Mouse (Mus musculus) lung, embryonic 15.5 days (tissue): ENCODE results near the gene Galns. TPM values are rescaled to one million over a fixed set of nuclear protein-coding genes. Genes with fewer than 3 reads are reported as not detected.
"Not testable (repeated sequence)": the region's sequence is repeated elsewhere in the genome, so short reads cannot be mapped to it uniquely, and the experiment has no call there.

Source experiments
- ATAC-seq: fragments of 200-750 bp; cut with Nextera tagmentation; 2 replicates; pipeline ENCODE4 v1.8.0; 2017; ENCODE audit warnings: moderate number of reproducible peaks, borderline replicate concordance; ENCODE audit not compliant: low FRiP score, low TSS enrichment; ENCODE audit errors: extremely low read depth
- H3K27ac ChIP-seq: fragments of 300-500 bp; sonication (generic); 2 replicates; pipeline ENCODE4 v1.5.1; 2015; ENCODE audit warnings: moderate library complexity, mild to moderate bottlenecking, inconsistent platforms
- H3K27me3 ChIP-seq: fragments of 300-500 bp; sonication (generic); 2 replicates; pipeline ENCODE4 v1.6.1; 2015; ENCODE audit warnings: inconsistent platforms
- H3K36me3 ChIP-seq: fragments of 300-500 bp; sonication (generic); 2 replicates; pipeline ENCODE4 v1.6.1; 2015; ENCODE audit warnings: inconsistent platforms
- H3K4me1 ChIP-seq: fragments of 300-500 bp; sonication (generic); 2 replicates; pipeline ENCODE4 v1.6.1; 2015; ENCODE audit warnings: inconsistent platforms
- H3K4me2 ChIP-seq: fragments of 300-500 bp; sonication (generic); 2 replicates; pipeline ENCODE4 v1.6.1; 2015; ENCODE audit warnings: inconsistent platforms, mild to moderate bottlenecking, moderate library complexity
- H3K4me3 ChIP-seq: fragments of 300-500 bp; sonication (generic); 2 replicates; pipeline ENCODE4 v1.5.1; 2015; ENCODE audit warnings: mild to moderate bottlenecking, inconsistent platforms
- H3K9ac ChIP-seq: fragments of 300-500 bp; sonication (generic); 2 replicates; pipeline ENCODE4 v1.6.1; 2015; ENCODE audit warnings: inconsistent platforms
- H3K9me3 ChIP-seq: fragments of 300-500 bp; sonication (generic); 2 replicates; pipeline ENCODE4 v1.6.1; 2016; ENCODE audit warnings: inconsistent platforms
- WGBS: fragments of 180-500 bp; shearing (Covaris S2); methylation state at CpG from one replicate; pipeline ENCODE4 v1.1.7; 2015; 5-methylcytosine and 5-hydroxymethylcytosine counted together
- polyA plus RNA-seq: library from polyadenylated mRNA; unstranded; fragments of >200 nt; fragmentation: Nextera tagmentation; extraction: Ambion mirVana; gene quantifications from 2 replicates; pipeline ENCODE4 v1.2.1, GENCODE M21; 2015

Gene Galns
- polyA plus RNA-seq, 1 experiment from 2014 or later = 13.5 TPM

GRCm38 (mm10) chr8:122584981-122585380, 26.3 kb downstream of the Galns start:
- Histone ChIP-seq H3K27me3 (no peaks in the 10 kb centered on the region), H3K4me3 (no peak overlapping the region), H3K4me1 (peaks cover 5% of the 10 kb centered on the region; the same call in 1 of the 2 replicates), H3K9ac (no peak overlapping the region), H3K4me2 (no peak overlapping the region), H3K27ac (no peak overlapping the region), H3K9me3 (no peaks in the 10 kb centered on the region), H3K36me3 (no peaks in the 10 kb centered on the region)
- WGBS = 84% methylated on average over 9 of the region's 9 CpGs
- no peak for ATAC-seq

DNA sequence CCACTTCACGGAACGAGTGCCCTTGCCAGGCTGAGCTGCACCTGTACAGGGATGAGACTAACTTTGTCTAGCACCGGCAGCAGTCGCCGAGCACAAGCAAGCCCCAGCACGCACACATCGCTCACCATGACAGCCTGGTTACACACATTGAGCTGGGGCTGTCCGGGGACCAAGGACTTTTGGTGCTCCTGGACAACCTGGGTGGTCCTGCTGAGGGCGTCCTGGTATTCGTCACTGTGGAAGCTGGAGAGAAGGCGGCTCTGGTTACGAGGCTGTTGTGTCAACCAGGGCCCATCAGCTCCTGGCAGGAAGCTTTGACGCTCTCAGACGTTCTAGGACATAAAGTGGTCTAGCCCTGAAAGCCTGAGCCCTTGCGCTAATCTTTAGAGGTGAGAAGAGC, 30.3 kb downstream of the Galns start:
- ATAC-seq = no peak

GRCm38 (mm10) chr8:122579196-122579595, 32.1 kb downstream of the Galns start:
- Histone ChIP-seq H3K9me3 (no peaks in the 10 kb centered on the region), H3K27ac (peak overlapping the region; percentile 51; the same call in 1 of the 2 replicates), H3K4me3 (no peak overlapping the region), H3K4me2 (no peak overlapping the region), H3K36me3 (no peaks in the 10 kb centered on the region), H3K9ac (no peak overlapping the region), H3K27me3 (no peaks in the 10 kb centered on the region), H3K4me1 (peaks cover 37% of the 10 kb centered on the region)
- no peak for ATAC-seq
- WGBS = 35% methylated on average over 7 of the region's 7 CpGs

More for the DNA sequence above, 30.3 kb downstream of the Galns start:
- Histone ChIP-seq H3K9me3 (no peaks in the 10 kb centered on the region), H3K9ac (no peak overlapping the region), H3K4me2 (no peak overlapping the region), H3K27me3 (no peaks in the 10 kb centered on the region), H3K4me1 (peaks cover 21% of the 10 kb centered on the region), H3K4me3 (no peak overlapping the region), H3K36me3 (no peaks in the 10 kb centered on the region), H3K27ac (no peak overlapping the region)
- 18% methylated on average over 13 of the region's 15 CpGs for WGBS

DNA sequence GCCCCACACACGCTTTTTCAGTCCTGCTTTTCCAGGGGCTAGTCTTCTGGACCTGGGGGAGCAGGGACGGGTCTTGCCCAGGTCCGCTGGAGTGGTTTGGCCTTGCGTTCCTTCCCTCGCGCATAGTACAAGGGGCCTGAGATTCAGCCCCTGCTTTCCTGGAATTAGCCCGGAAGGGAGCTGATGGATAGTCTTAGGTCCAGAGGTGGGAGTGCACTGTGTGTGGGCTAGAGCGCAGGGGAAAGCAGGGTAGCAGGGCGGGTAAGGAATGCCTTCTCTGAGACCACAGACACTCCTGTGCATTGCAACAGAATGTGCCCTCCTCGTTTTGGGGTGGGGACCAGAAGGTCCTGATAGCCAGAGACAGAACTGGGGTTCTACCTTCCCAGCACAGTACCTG, 34.1 kb downstream of the Galns start:
- H3K36me3 ChIP-seq = peaks cover 16% of the 10 kb centered on the region
- WGBS = 20% methylated on average over 10 of the region's 10 CpGs
- 0 out of 2 replicates have a peak overlapping the region, but pooled peaks have one; percentile 65 for H3K9ac ChIP-seq
- peak overlapping the region; percentile 70 for H3K4me3 ChIP-seq
- H3K9me3 ChIP-seq = no peaks in the 10 kb centered on the region
- H3K4me1 ChIP-seq = peaks cover 37% of the 10 kb centered on the region
- peak; percentile 3; the same call in 1 of the 2 replicates for ATAC-seq
- H3K4me2 ChIP-seq = peak overlapping the region; percentile 90
- no peaks in the 10 kb centered on the region for H3K27me3 ChIP-seq
- H3K27ac ChIP-seq = peak overlapping the region; percentile 32; the same call in 1 of the 2 replicates

DNA sequence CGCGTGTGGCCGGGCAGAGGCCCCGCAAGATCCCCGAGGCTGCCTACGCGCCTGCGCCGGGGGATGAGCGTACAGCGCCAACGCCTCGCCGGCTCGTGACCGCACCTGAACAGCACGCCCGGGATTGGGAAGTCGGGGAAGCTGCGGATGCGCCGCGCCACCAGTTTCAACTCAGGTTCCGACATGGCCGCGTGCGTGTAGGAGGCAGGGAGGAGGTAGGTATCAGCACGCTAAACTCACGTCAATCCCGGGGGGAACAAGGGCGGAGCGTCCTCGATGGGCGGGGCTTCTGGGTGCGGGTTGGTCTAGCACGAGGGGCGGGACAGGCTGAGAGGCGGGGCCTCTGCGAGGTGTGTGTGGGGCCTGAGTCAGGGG, 34.6 kb downstream of the Galns start, which contains the start of gene Aprt:
Gene Aprt, minus strand, starts transcription at position 262 of the 375 bp plus-strand sequence.
- Histone ChIP-seq H3K27ac (peak within 1 kb of the TSS; percentile 58), H3K36me3 (peaks cover 20% of the 10 kb centered on the region), H3K4me2 (peak within 1 kb of the TSS; percentile 90), H3K4me1 (peaks cover 37% of the 10 kb centered on the region), H3K9me3 (no peaks in the 10 kb centered on the region), H3K9ac (peak within 1 kb of the TSS; percentile 65), H3K27me3 (no peaks in the 10 kb centered on the region), H3K4me3 (peak within 1 kb of the TSS; percentile 70)
- peak; percentile 89 for ATAC-seq
- WGBS = under 1% methylated on average over 39 of the region's 39 CpGs

GRCm38 (mm10) chr8:122575735-122576647, 35.3 kb downstream of the Galns start:
- Histone ChIP-seq H3K9ac (peak overlapping the region; percentile 65), H3K4me3 (peak overlapping the region; percentile 70), H3K27me3 (no peaks in the 10 kb centered on the region), H3K36me3 (peaks cover 27% of the 10 kb centered on the region), H3K27ac (peak overlapping the region; percentile 58), H3K4me2 (peak overlapping the region; percentile 90), H3K9me3 (no peaks in the 10 kb centered on the region), H3K4me1 (peaks cover 37% of the 10 kb centered on the region)
- 12% methylated on average over 21 of the region's 21 CpGs for WGBS
- peak; percentile 1; the same call in 1 of the 2 replicates for ATAC-seq

GRCm38 (mm10) chr8:122575286-122575685, 36.0 kb downstream of the Galns start:
- H3K4me2 ChIP-seq = peak overlapping the region; percentile 90
- 49% methylated on average over 8 of the region's 8 CpGs for WGBS
- no peaks in the 10 kb centered on the region for H3K9me3 ChIP-seq
- H3K27ac ChIP-seq = peak overlapping the region; percentile 29; the same call in 1 of the 2 replicates
- H3K4me1 ChIP-seq = peaks cover 33% of the 10 kb centered on the region
- H3K9ac ChIP-seq = no peak overlapping the region
- no peak for ATAC-seq
- peaks cover 34% of the 10 kb centered on the region for H3K36me3 ChIP-seq
- no peaks in the 10 kb centered on the region for H3K27me3 ChIP-seq
- peak overlapping the region; percentile 70; the same call in 1 of the 2 replicates for H3K4me3 ChIP-seq

DNA sequence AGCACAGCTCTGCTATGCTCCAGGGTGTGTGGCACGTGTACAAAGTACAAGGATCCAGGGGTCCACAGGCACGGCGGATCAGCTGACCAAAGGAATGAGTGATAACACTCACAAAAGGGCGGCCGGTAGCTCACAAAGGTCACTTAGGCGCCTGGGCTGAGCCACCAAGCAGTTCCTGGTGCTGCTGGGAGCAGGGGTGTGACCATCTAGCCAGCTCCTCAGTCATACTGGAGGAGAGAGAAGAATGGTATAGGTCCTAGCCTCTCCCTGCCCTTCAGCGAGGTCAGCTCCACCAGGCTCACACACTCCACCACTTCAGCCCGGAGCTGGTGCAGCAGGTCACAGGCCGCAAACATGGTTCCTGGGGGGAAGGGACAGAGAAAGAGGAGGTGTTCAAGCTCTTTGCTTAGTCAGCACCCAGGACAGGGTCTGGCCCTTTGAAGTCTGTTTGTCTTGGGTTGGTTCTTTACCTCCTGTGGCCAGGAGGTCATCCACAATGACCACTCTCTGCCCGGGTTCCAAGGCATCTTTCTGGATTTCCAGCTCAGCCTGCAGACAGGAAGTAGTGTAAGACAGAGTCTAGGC, 36.5 kb downstream of the Galns start:
- no peaks in the 10 kb centered on the region for H3K9me3 ChIP-seq
- peak overlapping the region; percentile 27 for H3K27ac ChIP-seq
- peak overlapping the region; percentile 70; the same call in 1 of the 2 replicates for H3K4me3 ChIP-seq
- peak overlapping the region; percentile 90 for H3K4me2 ChIP-seq
- H3K9ac ChIP-seq = no peak overlapping the region
- no peak for ATAC-seq
- 25% methylated on average over 10 of the region's 10 CpGs for WGBS
- H3K36me3 ChIP-seq = peaks cover 39% of the 10 kb centered on the region
- H3K4me1 ChIP-seq = peaks cover 33% of the 10 kb centered on the region
- H3K27me3 ChIP-seq = no peaks in the 10 kb centered on the region

DNA sequence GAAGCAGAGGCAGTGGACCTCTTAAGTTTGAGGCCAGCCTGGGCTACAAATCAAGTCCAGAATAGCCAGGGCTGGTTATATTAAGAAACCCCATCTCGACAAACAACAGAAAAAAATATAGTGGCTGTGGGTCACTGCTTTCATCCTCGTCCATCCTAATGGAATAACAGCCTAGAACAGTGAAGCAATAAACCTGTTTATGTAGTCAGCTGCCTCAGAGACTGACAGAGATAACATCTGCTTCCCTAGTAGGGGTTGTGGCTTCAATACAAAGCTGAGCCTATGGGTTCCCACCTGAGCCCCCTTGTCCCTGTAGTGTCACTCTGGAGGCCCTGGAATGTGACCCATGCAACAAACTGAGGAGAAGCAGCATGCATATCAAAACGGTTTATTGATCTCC, 37.0 kb downstream of the Galns start:
- H3K4me2 ChIP-seq = no peak overlapping the region
- 28% methylated on average over 3 of the region's 3 CpGs for WGBS

DNA sequence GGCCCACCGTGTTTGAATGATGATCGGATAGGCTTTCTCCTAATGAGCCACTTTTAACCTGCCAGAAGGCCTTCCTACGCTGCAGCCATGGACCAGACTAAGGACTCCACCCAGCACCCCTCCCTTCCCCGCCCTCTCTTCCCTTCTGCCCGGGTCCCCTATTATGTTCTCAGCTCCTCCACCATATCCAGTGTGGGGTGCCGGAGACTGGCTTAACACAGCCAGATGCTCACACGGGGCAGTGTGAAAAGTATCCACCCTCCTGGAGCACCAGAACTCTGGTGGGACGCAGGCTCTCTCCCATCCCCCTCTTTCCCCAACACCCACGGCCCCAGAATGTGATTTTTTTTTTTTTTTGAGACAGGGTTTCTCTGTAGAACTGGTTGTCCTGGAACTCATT, 37.7 kb downstream of the Galns start:
- ATAC-seq = no peak
- peaks cover 42% of the 10 kb centered on the region for H3K4me1 ChIP-seq
- no peak overlapping the region for H3K4me2 ChIP-seq
- no peaks in the 10 kb centered on the region for H3K27me3 ChIP-seq
- no peak overlapping the region for H3K4me3 ChIP-seq
- peaks cover 41% of the 10 kb centered on the region for H3K36me3 ChIP-seq
- 65% methylated on average over 9 of the region's 9 CpGs for WGBS
- no peak overlapping the region for H3K9ac ChIP-seq
- no peaks in the 10 kb centered on the region for H3K9me3 ChIP-seq
- no peak overlapping the region for H3K27ac ChIP-seq

More for the DNA sequence above, 37.0 kb downstream of the Galns start:
- H3K4me1 ChIP-seq = peaks cover 36% of the 10 kb centered on the region
- no peaks in the 10 kb centered on the region for H3K9me3 ChIP-seq
- peaks cover 41% of the 10 kb centered on the region for H3K36me3 ChIP-seq
- no peak overlapping the region for H3K4me3 ChIP-seq
- H3K27me3 ChIP-seq = no peaks in the 10 kb centered on the region
- peak overlapping the region; percentile 27; the same call in 1 of the 2 replicates for H3K27ac ChIP-seq
- no peak overlapping the region for H3K9ac ChIP-seq
- ATAC-seq = no peak

- H3K4me1 ChIP-seq = peaks cover 42% of the 10 kb centered on the region
- not testable (repeated sequence) for ATAC-seq, H3K9ac ChIP-seq, H3K4me2 ChIP-seq, H3K27me3 ChIP-seq, H3K27ac ChIP-seq, H3K9me3 ChIP-seq, H3K4me3 ChIP-seq
- 45% methylated on average over 4 of the region's 4 CpGs for WGBS
- peaks cover 41% of the 10 kb centered on the region for H3K36me3 ChIP-seq
Measured at GRCm38 (mm10) chr8:122573176-122573575, 38.1 kb downstream of the Galns start.

DNA sequence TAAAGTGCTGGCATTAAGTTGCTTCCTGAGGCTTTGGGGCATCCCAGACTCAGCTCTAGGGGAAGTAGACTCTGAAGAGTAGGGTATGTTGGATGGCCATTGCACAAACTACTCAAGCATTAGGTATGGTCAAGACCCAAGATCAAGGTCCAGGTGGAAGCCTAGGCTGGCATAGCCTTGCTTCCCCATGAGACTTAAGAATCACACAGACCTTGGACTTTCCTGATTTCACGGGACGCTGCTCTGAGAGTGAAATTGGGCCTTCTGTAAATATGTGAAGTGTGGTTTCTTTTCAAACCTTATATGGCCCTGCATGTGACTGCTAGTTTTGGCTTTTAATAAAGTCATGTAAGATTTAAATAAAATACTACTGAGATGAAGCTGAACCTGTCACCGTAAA, 38.5 kb downstream of the Galns start:
- Histone ChIP-seq H3K4me2 (no peak overlapping the region), H3K9ac (no peak overlapping the region), H3K4me1 (peaks cover 42% of the 10 kb centered on the region), H3K4me3 (no peak overlapping the region), H3K27ac (no peak overlapping the region), H3K9me3 (no peaks in the 10 kb centered on the region), H3K27me3 (no peaks in the 10 kb centered on the region), H3K36me3 (peaks cover 41% of the 10 kb centered on the region)
- no peak for ATAC-seq
- 84% methylated on average over 3 of the region's 3 CpGs for WGBS
